Mouse (Mus musculus): ENCODE measurements around the gene Prkci. TPM values are rescaled to one million over a fixed set of nuclear protein-coding genes. Genes with fewer than 3 reads are reported as not detected.

Prkci gene
- polyA plus RNA-seq, 1 experiment from 2014 or later = 43.1 TPM

- Histone ChIP-seq H3K4me1 (ENCODE audit: control insufficient read depth, insufficient read depth, low read length) (no peaks in the 10 kb centered on the region), H3K9ac (ENCODE audit: low read length) (no peak overlapping the region), H3K27ac (replicated peaks; ENCODE audit: low read depth, low read length) (no peak overlapping the region), H3K9me3 (ENCODE audit: control insufficient read depth, low read length) (no peaks in the 10 kb centered on the region), H3K4me3 (ENCODE audit: low read depth, low read length) (no peak overlapping the region), H3K36me3 (ENCODE audit: control insufficient read depth, insufficient read depth, low read length) (no peaks in the 10 kb centered on the region), H3K4me2 (ENCODE audit: low read depth, severe bottlenecking) (no peak overlapping the region), H3K27me3 (ENCODE audit: control insufficient read depth, insufficient read depth, low read length) (no peaks in the 10 kb centered on the region)
- 88% methylated on average over 2 of the region's 2 CpGs for WGBS
- DNase-seq (ENCODE audit: low spot score) (no peak), ATAC-seq (ENCODE audit: insufficient number of reproducible peaks, low FRiP score, low TSS enrichment, low read depth) (no peak)
Observed at GRCm38 (mm10) chr3:31042992-31043391, 47.4 kb downstream of the Prkci start.

- no peak for ATAC-seq (ENCODE audit: insufficient number of reproducible peaks, low FRiP score, low TSS enrichment, low read depth)
- Histone ChIP-seq H3K36me3 (ENCODE audit: control insufficient read depth, insufficient read depth, low read length) (no peaks in the 10 kb centered on the region; the same call in 1 of the 2 replicates), H3K4me1 (ENCODE audit: control insufficient read depth, insufficient read depth, low read length) (no peaks in the 10 kb centered on the region), H3K4me3 (ENCODE audit: low read depth, low read length) (no peak overlapping the region), H3K27me3 (ENCODE audit: control insufficient read depth, insufficient read depth, low read length) (no peaks in the 10 kb centered on the region), H3K9ac (ENCODE audit: low read length) (no peak overlapping the region), H3K4me2 (ENCODE audit: low read depth, severe bottlenecking) (no peak overlapping the region), H3K27ac (replicated peaks; ENCODE audit: low read depth, low read length) (no peak overlapping the region), H3K9me3 (ENCODE audit: control insufficient read depth, low read length) (no peaks in the 10 kb centered on the region)
- DNase-seq (ENCODE audit: low spot score) = no peak
- 72% methylated on average over 3 of the region's 3 CpGs for WGBS
Observed at GRCm38 (mm10) chr3:31047263-31047662, 51.7 kb downstream of the Prkci start.

- no peaks in the 10 kb centered on the region for H3K27me3 ChIP-seq (ENCODE audit: control insufficient read depth, insufficient read depth, low read length)
- no peak for DNase-seq (ENCODE audit: low spot score)
- ATAC-seq (ENCODE audit: insufficient number of reproducible peaks, low FRiP score, low TSS enrichment, low read depth) = no peak
- no peak overlapping the region for H3K4me3 ChIP-seq (ENCODE audit: low read depth, low read length)
- no peaks in the 10 kb centered on the region for H3K9me3 ChIP-seq (ENCODE audit: control insufficient read depth, low read length)
- no peak overlapping the region for H3K4me2 ChIP-seq (ENCODE audit: low read depth, severe bottlenecking)
- H3K4me1 ChIP-seq (ENCODE audit: control insufficient read depth, insufficient read depth, low read length) = no peaks in the 10 kb centered on the region
- no peak overlapping the region for H3K27ac ChIP-seq (replicated peaks; ENCODE audit: low read depth, low read length)
- H3K9ac ChIP-seq (ENCODE audit: low read length) = no peak overlapping the region
- no peaks in the 10 kb centered on the region; the same call in 1 of the 2 replicates for H3K36me3 ChIP-seq (ENCODE audit: control insufficient read depth, insufficient read depth, low read length)
- 91% methylated on average over 5 of the region's 5 CpGs for WGBS
Observed at GRCm38 (mm10) chr3:31049087-31049486, 53.5 kb downstream of the Prkci start.

GRCm38 (mm10) chr3:31050375-31050774, 54.8 kb downstream of the Prkci start:
- 88% methylated on average over 7 of the region's 7 CpGs for WGBS

GRCm38 (mm10) chr3:31051730-31052129, 56.2 kb downstream of the Prkci start:
- no peaks in the 10 kb centered on the region; the same call in 1 of the 2 replicates for H3K36me3 ChIP-seq (ENCODE audit: control insufficient read depth, insufficient read depth, low read length)
- no peaks in the 10 kb centered on the region for H3K4me1 ChIP-seq (ENCODE audit: control insufficient read depth, insufficient read depth, low read length)
- no peak overlapping the region for H3K4me3 ChIP-seq (ENCODE audit: low read depth, low read length)
- ATAC-seq (ENCODE audit: insufficient number of reproducible peaks, low FRiP score, low TSS enrichment, low read depth) = no peak
- no peak overlapping the region for H3K27ac ChIP-seq (replicated peaks; ENCODE audit: low read depth, low read length)
- no peak overlapping the region for H3K4me2 ChIP-seq (ENCODE audit: low read depth, severe bottlenecking)
- WGBS = 88% methylated on average over 9 of the region's 9 CpGs
- no peak for DNase-seq (ENCODE audit: low spot score)
- H3K9me3 ChIP-seq (ENCODE audit: control insufficient read depth, low read length) = no peaks in the 10 kb centered on the region
- H3K9ac ChIP-seq (ENCODE audit: low read length) = no peak overlapping the region
- no peaks in the 10 kb centered on the region for H3K27me3 ChIP-seq (ENCODE audit: control insufficient read depth, insufficient read depth, low read length)

More at GRCm38 (mm10) chr3:31050375-31050774, 54.8 kb downstream of the Prkci start:
- no peak overlapping the region for H3K4me2 ChIP-seq (ENCODE audit: low read depth, severe bottlenecking)
- no peak overlapping the region for H3K4me3 ChIP-seq (ENCODE audit: low read depth, low read length)
- ATAC-seq (ENCODE audit: insufficient number of reproducible peaks, low FRiP score, low TSS enrichment, low read depth) (no peak), DNase-seq (ENCODE audit: low spot score) (no peak)
- no peaks in the 10 kb centered on the region; the same call in 1 of the 2 replicates for H3K36me3 ChIP-seq (ENCODE audit: control insufficient read depth, insufficient read depth, low read length)
- no peaks in the 10 kb centered on the region for H3K27me3 ChIP-seq (ENCODE audit: control insufficient read depth, insufficient read depth, low read length)
- no peak overlapping the region for H3K9ac ChIP-seq (ENCODE audit: low read length)
- no peaks in the 10 kb centered on the region for H3K9me3 ChIP-seq (ENCODE audit: control insufficient read depth, low read length)
- H3K4me1 ChIP-seq (ENCODE audit: control insufficient read depth, insufficient read depth, low read length) = no peaks in the 10 kb centered on the region
- no peak overlapping the region for H3K27ac ChIP-seq (replicated peaks; ENCODE audit: low read depth, low read length)

- H3K27ac ChIP-seq (replicated peaks; ENCODE audit: low read depth, low read length) = no peak overlapping the region
- ATAC-seq (ENCODE audit: insufficient number of reproducible peaks, low FRiP score, low TSS enrichment, low read depth) = no peak
- H3K4me1 ChIP-seq (ENCODE audit: control insufficient read depth, insufficient read depth, low read length) = no peaks in the 10 kb centered on the region
- H3K4me3 ChIP-seq (ENCODE audit: low read depth, low read length) = no peak overlapping the region
- no peaks in the 10 kb centered on the region for H3K27me3 ChIP-seq (ENCODE audit: control insufficient read depth, insufficient read depth, low read length)
- H3K9me3 ChIP-seq (ENCODE audit: control insufficient read depth, low read length) = no peaks in the 10 kb centered on the region
- no peak overlapping the region for H3K9ac ChIP-seq (ENCODE audit: low read length)
- H3K4me2 ChIP-seq (ENCODE audit: low read depth, severe bottlenecking) = no peak overlapping the region; the same call in 1 of the 2 replicates
- no peaks in the 10 kb centered on the region; the same call in 1 of the 2 replicates for H3K36me3 ChIP-seq (ENCODE audit: control insufficient read depth, insufficient read depth, low read length)
- DNase-seq (ENCODE audit: low spot score) = no peak
- WGBS = 97% methylated on average over 9 of the region's 9 CpGs
Observed at GRCm38 (mm10) chr3:31053191-31053590, 57.6 kb downstream of the Prkci start.

- no peak for ATAC-seq (ENCODE audit: insufficient number of reproducible peaks, low FRiP score, low TSS enrichment, low read depth)
- no peak overlapping the region for H3K4me3 ChIP-seq (ENCODE audit: low read depth, low read length)
- no peak for DNase-seq (ENCODE audit: low spot score)
- no peak overlapping the region for H3K4me2 ChIP-seq (ENCODE audit: low read depth, severe bottlenecking)
- no peaks in the 10 kb centered on the region; the same call in 1 of the 2 replicates for H3K36me3 ChIP-seq (ENCODE audit: control insufficient read depth, insufficient read depth, low read length)
- 95% methylated on average over 8 of the region's 8 CpGs for WGBS
- H3K27ac ChIP-seq (replicated peaks; ENCODE audit: low read depth, low read length) = no peak overlapping the region
- no peak overlapping the region for H3K9ac ChIP-seq (ENCODE audit: low read length)
- H3K27me3 ChIP-seq (ENCODE audit: control insufficient read depth, insufficient read depth, low read length) = no peaks in the 10 kb centered on the region
- H3K9me3 ChIP-seq (ENCODE audit: control insufficient read depth, low read length) = no peaks in the 10 kb centered on the region
- no peaks in the 10 kb centered on the region for H3K4me1 ChIP-seq (ENCODE audit: control insufficient read depth, insufficient read depth, low read length)
Observed at GRCm38 (mm10) chr3:31054888-31055287, 59.3 kb downstream of the Prkci start.

GRCm38 (mm10) chr3:31056047-31056650, 60.6 kb downstream of the Prkci start:
- DNase-seq (ENCODE audit: low spot score) (peak; percentile 66), ATAC-seq (ENCODE audit: insufficient number of reproducible peaks, low FRiP score, low TSS enrichment, low read depth) (peak; percentile 80)
- Histone ChIP-seq H3K27me3 (ENCODE audit: control insufficient read depth, insufficient read depth, low read length) (no peaks in the 10 kb centered on the region), H3K36me3 (ENCODE audit: control insufficient read depth, insufficient read depth, low read length) (no peaks in the 10 kb centered on the region; the same call in 1 of the 2 replicates), H3K4me2 (ENCODE audit: low read depth, severe bottlenecking) (peak overlapping the region; percentile 52), H3K4me1 (ENCODE audit: control insufficient read depth, insufficient read depth, low read length) (no peaks in the 10 kb centered on the region), H3K9ac (ENCODE audit: low read length) (no peak overlapping the region), H3K4me3 (ENCODE audit: low read depth, low read length) (peak overlapping the region; percentile 32), H3K9me3 (ENCODE audit: control insufficient read depth, low read length) (no peaks in the 10 kb centered on the region), H3K27ac (replicated peaks; ENCODE audit: low read depth, low read length) (no peak overlapping the region)
- 28% methylated on average over 17 of the region's 17 CpGs for WGBS
